Mouse (Mus musculus) lung, adult 2 months (tissue): ENCODE data around the gene Rassf6. TPM values are rescaled to one million over a fixed set of nuclear protein-coding genes. Genes with fewer than 3 reads are reported as not detected.
A peak's percentile ranks its signal among the peaks of the same experiment; 100 is the strongest.

ENCODE experiments used
- DNase-seq: peaks from one replicate; pipeline ENCODE4 v3.0.0; 2022
- H3K4me1 ChIP-seq: fragments of 200-500 bp; 2 replicates; pipeline ENCODE4 v1.6.1; 2011; ENCODE audit warnings: low read length; ENCODE audit not compliant: control insufficient read depth, insufficient read depth
- H3K4me3 ChIP-seq: fragments of 200-500 bp; replicated peaks from 2 replicates; pipeline ENCODE3; 2011; ENCODE audit warnings: low read depth, mild to moderate bottlenecking, control low read depth, low read length; ENCODE audit errors: extremely low read depth
- CTCF ChIP-seq: fragments of 200-500 bp; IDR thresholded peaks from 2 replicates; pipeline ENCODE4 v1.5.1; 2011; ENCODE audit warnings: mild to moderate bottlenecking, low read length, control low read depth; ENCODE audit not compliant: insufficient read depth
- POLR2A ChIP-seq: fragments of 200-500 bp; IDR thresholded peaks from 2 replicates; pipeline ENCODE4 v1.6.1; 2011; ENCODE audit warnings: low read depth, mild to moderate bottlenecking, control low read depth, low read length, borderline replicate concordance; ENCODE audit errors: extremely low read depth
- WGBS: fragments of 180-500 bp; shearing (Covaris S2); methylation state at CpG from one replicate; pipeline ENCODE4 v1.1.7; 2018; 5-methylcytosine and 5-hydroxymethylcytosine counted together
- polyA plus RNA-seq: library from polyadenylated mRNA; depleted of rRNA; stranded (reverse); fragments of >200 nt; gene quantifications from 2 replicates; pipeline ENCODE4 v1.2.3, GENCODE M21; 2012; rRNA removed

Rassf6 gene
- polyA plus RNA-seq: 1.3 and 1.8 TPM in 2 replicates

DNA sequence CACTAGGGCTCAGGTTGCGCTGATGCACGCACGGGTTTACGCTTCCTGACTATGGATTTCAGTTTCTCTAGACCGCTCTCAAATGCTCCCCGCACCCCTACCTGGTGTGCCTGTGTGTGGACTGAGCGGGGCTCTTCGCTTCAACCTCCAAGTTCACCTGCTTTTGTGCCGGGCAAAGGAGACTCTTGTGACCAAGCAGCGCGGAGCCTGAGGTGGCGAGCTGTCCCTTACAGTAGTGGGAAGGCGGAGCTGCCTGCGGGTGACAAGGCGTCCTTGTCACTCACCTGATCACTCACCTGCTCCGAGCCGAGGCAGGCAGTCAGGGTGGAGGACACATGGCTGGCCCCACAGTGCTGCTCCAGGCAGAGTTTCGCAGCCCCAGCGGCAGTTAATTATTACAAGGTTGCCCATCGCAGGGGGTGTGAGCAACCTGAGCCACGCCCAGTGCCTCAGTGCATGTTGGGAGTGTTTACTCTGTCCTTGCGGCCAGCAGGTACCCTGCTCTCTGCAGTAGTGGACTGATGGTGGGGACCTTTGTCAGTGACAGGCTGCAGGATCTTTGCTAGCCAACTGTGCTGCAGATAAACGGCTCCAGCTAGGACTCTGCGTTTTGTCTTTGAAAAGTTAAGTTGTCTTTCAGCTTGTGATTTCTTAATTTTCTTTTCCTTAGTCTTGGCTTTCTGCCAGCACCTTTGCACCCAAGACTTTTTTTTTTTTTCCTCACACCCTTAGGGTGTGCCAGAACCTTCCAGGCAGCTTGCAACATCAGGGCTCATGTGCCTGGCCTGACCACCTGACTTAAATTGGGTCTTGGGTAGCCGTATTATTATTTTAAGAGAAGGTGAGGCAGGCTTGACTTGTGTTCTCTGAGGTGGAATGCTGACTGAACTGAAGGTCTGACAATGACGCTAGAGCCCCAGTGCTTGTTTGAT is at the start of gene Rassf6:
Gene Rassf6, minus strand, starts transcription at position 372 of the 932 bp plus-strand sequence.
- Histone ChIP-seq H3K4me3 (peak within 1 kb of the TSS; percentile 68), H3K4me1 (no peaks in the 10 kb centered on the region; the same call in 1 of the 2 replicates)
- WGBS: 11% methylated on average over 26 of the region's 26 CpGs
- peak; percentile 59 for DNase-seq
- TF ChIP-seq POLR2A (peak; percentile 20; the same call in 1 of the 2 replicates), CTCF (no peak)

DNA sequence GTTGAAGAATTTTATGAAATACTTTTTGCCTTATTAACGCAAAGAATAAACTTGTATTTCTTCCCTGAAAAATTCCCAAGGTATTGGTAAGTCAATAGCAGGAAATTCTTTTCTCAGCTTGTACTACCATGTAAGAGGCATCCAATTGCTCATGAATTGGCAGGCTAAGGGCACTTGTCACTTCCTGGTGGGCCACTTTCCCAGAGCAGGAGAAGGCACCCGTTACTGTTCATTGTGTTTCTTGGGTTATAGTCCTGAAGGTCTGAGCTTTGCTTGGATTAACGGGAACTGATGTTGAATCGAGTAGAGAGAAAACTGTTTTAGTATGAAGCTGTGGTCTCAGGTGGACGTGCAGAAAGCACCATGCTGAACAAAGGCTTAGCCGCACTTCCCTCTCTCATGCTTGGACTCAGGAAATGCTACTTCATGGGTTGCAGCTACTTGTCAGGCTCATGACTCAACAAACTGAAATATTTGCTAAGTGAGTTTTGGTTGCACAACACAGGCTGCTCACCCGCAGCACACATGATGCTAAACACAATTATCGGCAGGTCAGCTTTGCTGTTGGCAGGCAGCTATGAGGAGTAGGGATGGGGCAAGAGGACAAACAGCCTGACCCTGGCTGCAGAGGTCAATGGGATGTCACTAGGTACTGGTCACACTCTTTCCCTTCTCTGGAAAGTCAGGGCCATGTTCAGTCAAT is 49.1 kb upstream of the Rassf6 start:
- H3K4me3 ChIP-seq: no peak overlapping the region
- H3K4me1 ChIP-seq: 0 out of 2 replicates have a peak, but pooled peaks cover 2% of the 10 kb centered on the region
- no peak for TF ChIP-seq CTCF
- no peak for TF ChIP-seq POLR2A
- 42% methylated on average over 8 of the region's 8 CpGs for WGBS
- peak; percentile 39 for DNase-seq

DNA sequence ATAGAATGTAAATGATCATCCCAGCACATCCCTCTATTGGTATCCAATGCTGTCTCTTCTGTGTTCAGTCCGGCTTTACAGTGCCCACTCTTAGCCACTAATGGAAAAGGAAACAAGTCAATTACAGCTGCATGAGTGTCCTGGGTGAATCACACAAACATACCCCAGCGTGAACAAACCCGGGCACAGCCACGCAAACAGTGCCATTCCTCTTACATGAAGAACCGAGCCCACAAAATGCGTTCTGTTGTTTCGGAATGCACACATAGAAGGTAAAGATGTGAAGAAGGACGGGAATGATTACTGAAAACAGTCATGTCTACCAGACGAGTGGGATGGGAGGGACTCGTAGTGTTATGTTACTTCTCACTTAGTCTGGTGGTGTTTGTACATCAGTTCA is 47.5 kb upstream of the Rassf6 start:
- 93% methylated on average over 10 of the region's 10 CpGs for WGBS
- TF ChIP-seq POLR2A (no peak), CTCF (no peak)
- no peak for DNase-seq
- Histone ChIP-seq H3K4me3 (no peak overlapping the region), H3K4me1 (0 out of 2 replicates have a peak, but pooled peaks cover 2% of the 10 kb centered on the region)

DNA sequence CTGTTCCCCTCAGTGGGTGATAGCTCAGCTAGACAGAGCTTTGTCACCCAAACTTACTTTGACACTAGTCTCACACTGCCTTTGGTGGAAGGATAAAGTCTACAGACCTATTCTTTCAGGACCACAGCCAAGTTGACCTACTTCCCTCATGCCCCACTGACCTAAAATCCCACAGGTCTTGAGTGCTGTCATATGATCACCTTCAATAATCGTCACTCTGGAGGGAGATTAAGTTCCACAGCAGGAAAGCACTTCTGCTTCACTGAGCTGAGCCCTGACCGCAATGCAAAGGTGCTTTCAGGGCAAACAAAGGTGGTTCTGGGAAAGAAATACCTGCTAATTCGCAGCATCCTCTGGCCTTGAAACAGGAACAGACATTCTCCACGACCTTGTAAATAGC is 44.5 kb upstream of the Rassf6 start:
- WGBS: 56% methylated on average over 4 of the region's 4 CpGs
- DNase-seq: no peak
- H3K4me3 ChIP-seq: no peak overlapping the region

DNA sequence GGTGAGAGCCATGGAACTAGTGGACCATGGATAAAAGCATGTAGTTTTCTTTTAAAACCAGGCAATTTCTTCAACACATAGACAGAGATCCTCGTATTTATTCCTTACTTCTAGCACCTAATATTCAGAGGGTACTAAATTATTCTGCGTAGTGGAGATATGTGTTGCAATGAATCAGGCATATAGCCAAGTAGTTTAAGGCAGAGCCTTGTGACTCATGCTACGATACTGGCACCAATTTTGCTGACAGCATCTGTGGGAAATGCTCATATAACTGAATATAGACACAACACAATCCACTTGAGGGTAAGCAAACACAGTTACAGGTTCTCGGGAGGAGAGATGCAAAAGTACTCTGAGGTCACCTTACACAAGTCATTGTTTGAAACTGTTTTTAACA is 41.4 kb upstream of the Rassf6 start:
- TF ChIP-seq CTCF (no peak), POLR2A (no peak)
- H3K4me3 ChIP-seq: no peak overlapping the region
- peaks cover 2% of the 10 kb centered on the region; the same call in 1 of the 2 replicates for H3K4me1 ChIP-seq
- no peak for DNase-seq
- WGBS: 46% methylated on average over 4 of the region's 4 CpGs

More for the DNA sequence above, 44.5 kb upstream of the Rassf6 start:
- H3K4me1 ChIP-seq: peaks cover 2% of the 10 kb centered on the region; the same call in 1 of the 2 replicates
- TF ChIP-seq CTCF: no peak
- TF ChIP-seq POLR2A: no peak

DNA sequence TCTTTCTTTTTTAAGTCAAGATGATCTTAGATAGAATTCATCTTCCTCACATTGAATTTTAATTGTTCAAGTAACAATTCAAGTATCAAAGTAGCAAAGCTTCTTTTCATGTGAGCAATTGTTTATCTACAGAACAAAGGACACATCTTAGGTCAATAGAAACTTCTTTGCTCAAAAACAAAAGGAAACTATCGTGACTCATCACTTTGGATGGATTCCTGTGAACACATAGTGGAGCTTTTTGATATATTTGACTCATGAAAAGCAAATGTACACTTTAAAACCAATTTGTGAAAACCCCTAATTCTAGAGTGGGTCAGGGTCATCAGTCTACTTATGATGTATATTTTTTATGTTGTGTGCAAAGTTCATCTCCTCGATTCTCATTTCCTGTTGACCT is 37.1 kb upstream of the Rassf6 start:
- TF ChIP-seq POLR2A (no peak), CTCF (no peak)
- DNase-seq: no peak
- Histone ChIP-seq H3K4me1 (peaks cover 2% of the 10 kb centered on the region; the same call in 1 of the 2 replicates), H3K4me3 (no peak overlapping the region)
- 48% methylated on average over 2 of the region's 2 CpGs for WGBS

DNA sequence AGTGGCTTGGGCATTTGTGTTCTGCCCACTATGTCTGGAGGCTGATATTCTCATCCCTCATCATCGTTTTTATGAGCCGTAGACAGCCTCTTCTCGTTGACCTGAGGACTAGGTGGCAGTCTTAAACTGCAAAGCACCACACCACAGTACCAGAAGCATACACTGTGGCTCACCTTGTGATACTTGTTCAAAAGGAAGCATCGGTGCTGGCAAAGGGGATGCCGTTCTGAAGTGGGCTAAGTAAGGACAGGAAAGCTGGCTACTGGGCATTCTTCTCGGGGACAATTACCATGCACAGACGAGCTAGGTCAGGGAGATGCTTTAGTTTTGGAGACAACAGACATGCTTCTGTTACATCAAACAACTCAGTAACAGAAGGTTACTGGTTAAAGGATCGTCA is 21.4 kb upstream of the Rassf6 start:
- Histone ChIP-seq H3K4me3 (no peak overlapping the region), H3K4me1 (no peaks in the 10 kb centered on the region)
- DNase-seq: no peak
- no peak for TF ChIP-seq CTCF
- no peak for TF ChIP-seq POLR2A
- WGBS: 55% methylated on average over 8 of the region's 8 CpGs

DNA sequence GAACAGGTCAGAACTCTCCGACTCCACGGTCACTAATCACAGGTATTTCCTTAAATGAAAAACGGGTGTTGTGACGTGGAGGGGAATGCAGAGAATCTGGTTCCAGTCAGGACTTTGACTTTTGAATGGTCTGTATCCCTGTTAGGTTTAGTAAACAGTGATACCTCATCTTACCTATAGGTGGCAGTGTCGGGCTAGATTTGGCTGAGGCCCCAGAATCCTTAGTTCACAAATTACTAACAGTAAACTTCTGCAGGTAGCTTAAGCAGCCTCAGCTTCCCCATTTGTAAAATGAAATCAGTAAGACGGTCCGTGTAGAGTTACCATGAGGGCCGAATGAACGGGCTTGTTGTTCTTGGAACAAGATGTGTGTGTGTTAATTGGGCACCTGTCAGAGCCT is 21.0 kb upstream of the Rassf6 start:
- TF ChIP-seq CTCF: 0 out of 2 replicates have a peak, but pooled peaks have one; percentile 28
- no peak for TF ChIP-seq POLR2A
- Histone ChIP-seq H3K4me1 (no peaks in the 10 kb centered on the region), H3K4me3 (no peak overlapping the region)
- peak; percentile 33 for DNase-seq
- WGBS: 16% methylated on average over 9 of the region's 9 CpGs

DNA sequence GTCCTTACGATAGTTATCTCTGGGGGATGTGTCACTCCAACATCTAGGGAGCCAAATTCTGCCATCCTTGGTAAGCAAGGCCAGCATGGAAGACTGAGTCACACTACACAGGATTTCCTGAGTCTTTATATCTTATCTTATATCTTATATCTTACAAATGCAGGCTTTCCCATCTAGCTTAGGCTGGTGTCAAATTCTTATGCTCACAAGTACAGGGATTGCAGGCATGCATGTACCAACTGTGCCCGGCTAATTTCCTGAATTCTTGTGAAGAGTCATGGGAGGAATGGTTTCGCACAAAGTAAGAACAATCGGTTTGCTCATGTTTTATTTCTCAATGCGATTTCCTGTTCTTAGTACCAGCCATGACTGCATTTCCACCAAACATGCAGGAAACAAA is 20.0 kb upstream of the Rassf6 start:
- H3K4me3 ChIP-seq: no peak overlapping the region
- TF ChIP-seq POLR2A: no peak
- TF ChIP-seq CTCF: no peak
- 67% methylated on average over 5 of the region's 5 CpGs for WGBS
- no peaks in the 10 kb centered on the region for H3K4me1 ChIP-seq
- no peak for DNase-seq
